Mouse (Mus musculus): Measurements from ENCODE around the gene En2.
A peak's percentile ranks its signal among the peaks of the same experiment; 100 is the strongest.

Gene En2

DNA sequence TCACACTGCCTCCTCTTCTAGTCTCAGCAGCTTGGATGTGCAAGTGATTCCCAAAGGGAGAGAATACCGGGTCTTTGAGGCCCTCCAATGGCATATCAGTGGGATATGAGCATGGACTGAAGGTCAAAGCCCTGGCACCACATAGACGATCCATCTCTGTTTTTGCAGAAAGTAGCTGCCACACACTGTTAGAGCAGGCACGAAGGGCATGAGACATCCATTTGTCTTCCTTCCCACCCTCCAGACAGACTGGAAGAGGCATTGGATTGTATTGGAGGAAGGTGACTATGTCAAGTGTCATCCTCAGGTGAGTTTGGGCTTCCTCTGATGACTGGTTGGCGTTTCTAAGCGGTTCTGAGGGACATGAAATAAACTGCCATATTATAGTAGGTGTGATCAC lies 12.8 kb downstream of the En2 start:
- DNase-seq (ENCODE audit: low spot score): no peak

- no peak for DNase-seq (ENCODE audit: low spot score)
These were observed 13.8 kb downstream of the En2 start for GRCm38 (mm10) chr5:28179237-28179790.

- DNase-seq (ENCODE audit: low spot score): no peak
These were observed 26.0 kb downstream of the En2 start for GRCm38 (mm10) chr5:28191201-28192098.

DNA sequence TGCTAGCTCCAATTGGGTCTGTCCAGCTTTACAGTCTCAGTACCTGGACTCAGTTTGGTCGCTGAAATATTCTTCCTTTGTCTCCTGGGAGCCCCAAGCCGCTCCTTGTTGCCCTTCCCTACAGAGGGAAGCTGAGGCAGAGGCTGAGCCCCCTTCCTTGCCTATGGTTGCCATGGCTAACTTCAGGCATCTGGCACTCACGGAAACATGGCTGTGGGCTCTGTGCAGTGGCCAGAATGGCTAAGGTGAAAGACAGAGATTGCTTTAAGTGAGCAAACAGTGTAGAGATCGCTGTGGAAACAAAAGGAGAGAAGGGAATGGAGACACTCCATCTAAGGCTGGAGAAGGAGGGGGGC lies 26.6 kb downstream of the En2 start:
- no peak for DNase-seq (ENCODE audit: low spot score)

DNA sequence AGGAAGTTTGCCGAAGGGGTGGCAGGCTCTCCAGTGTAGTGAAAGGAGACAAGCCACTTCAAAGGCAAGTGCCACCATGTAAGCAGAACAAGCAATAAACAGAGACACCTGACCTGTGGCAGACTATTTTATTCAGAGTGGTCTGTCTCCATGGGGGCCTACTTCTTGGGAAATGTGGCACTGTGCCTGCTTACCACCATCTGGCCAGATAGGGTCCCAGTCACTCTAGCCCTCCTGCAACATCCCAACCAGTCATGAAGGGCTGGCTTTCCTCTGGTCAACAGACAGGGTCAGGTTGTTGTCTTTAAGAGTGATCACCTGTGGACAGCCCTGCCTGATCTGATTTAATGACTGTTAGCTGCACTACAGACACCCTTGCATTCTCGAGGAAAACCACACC lies 30.0 kb downstream of the En2 start:
- DNase-seq (ENCODE audit: low spot score): no peak

GRCm38 (mm10) chr5:28199089-28199873 lies 33.8 kb downstream of the En2 start:
- no peak for DNase-seq (ENCODE audit: low spot score)

DNA sequence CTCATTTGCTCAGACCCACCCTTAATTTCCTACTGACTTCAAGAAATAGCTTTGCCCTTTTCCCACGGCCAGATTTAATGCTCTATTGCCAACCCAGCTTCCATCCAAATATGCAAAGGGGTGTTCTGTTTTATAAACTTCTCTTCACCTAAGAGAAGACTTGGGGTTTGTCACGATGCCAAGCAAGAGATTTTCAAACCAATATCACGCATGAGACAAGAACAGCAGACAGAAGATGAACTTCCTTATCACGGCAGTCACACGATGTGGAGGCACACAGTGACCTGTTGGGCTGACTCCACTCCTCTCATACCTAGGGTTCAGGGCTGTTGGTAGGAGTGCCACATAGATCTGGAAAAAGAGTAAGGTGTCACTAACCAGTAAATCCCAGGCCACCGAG lies 37.6 kb downstream of the En2 start:
- DNase-seq (ENCODE audit: low spot score): no peak

- no peak for DNase-seq (ENCODE audit: low spot score)
These were observed 39.2 kb downstream of the En2 start for GRCm38 (mm10) chr5:28204678-28205077.

GRCm38 (mm10) chr5:28206448-28206847 lies 41.0 kb downstream of the En2 start:
- DNase-seq (ENCODE audit: low spot score): no peak

DNA sequence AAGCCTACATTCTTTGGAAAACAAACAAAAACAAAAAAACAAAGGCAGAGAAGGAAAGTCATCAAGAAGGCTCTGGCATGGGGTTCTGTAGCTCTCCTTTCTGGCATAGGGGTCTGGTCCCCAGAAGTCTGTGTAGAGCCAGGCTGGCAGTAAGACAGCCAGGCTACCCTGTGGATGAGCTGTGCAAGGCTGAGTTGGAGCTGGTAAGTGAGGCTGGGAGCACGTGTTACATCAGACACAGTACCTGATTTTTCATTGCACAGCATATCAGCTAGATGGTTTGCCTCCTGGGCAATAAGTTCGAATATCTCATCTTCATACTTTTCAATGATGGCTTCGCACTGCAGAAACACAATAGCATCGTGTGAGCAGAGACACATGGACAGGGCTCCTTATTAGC lies 41.5 kb downstream of the En2 start:
- no peak for DNase-seq (ENCODE audit: low spot score)

- peak; percentile 41 for DNase-seq (ENCODE audit: low spot score)
These were observed 43.4 kb downstream of the En2 start for GRCm38 (mm10) chr5:28208726-28209520.

GRCm38 (mm10) chr5:28209549-28210431 lies 44.3 kb downstream of the En2 start:
- peak; percentile 79 for DNase-seq (ENCODE audit: low spot score)

GRCm38 (mm10) chr5:28210591-28211550 lies 45.4 kb downstream of the En2 start:
- DNase-seq (ENCODE audit: low spot score): peak; percentile 56

- peak; percentile 70 for DNase-seq (ENCODE audit: low spot score)
These were observed 46.3 kb downstream of the En2 start for GRCm38 (mm10) chr5:28211651-28212310.

DNA sequence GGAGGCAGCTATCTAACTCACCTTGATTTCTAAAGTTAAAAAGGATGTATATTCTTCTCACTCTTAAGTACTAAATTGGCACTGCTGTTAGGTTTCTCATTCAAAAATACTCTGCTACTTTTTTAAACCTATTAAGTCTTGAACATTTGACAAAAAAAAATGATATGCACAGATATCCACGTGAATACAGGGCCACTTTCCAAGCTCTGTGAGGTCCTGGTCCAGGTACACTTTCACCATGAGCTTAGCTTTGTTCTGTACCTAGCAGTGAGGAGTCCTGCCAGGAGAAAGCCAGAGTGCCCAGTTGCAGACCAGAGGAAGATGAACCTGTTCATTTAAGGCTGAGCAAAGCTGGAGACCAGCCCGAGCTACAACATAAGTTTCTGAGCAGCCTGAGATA lies 47.9 kb downstream of the En2 start:
- no peak for DNase-seq (ENCODE audit: low spot score)

DNA sequence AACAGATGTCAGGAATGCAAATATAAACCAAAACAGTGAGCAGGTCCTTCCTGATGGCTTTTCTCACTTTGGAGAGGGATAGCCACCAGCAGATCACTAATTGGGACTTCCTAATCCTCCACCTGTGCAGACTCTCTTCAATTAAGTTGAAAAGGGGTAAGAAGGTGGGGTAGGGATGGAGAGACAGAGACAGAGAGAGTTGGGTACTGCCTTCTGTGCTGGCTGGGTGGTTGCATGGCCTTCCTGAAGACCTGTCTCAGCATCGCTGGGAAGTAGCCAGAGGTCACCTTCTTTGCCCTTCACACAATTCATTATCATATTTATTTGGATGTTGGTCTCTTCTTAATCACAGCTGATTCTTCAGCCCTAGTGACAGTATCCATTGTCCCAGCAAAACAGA lies 54.1 kb downstream of the En2 start:
- no peak for DNase-seq (ENCODE audit: low spot score)

All from embryo, embryonic 10.5 days (tissue).